Mouse (Mus musculus) midbrain, embryonic 12.5 days (tissue): ENCODE measurements at regions not wholly inside any gene's neighbourhood (a gene's known extent, or its start where the extent isn't known, plus 50 kb on each side); places are given as distances from the start of the nearest gene placed in this dataset.
A peak's percentile ranks its signal among the peaks of the same experiment; 100 is the strongest.

Experiments used
- ATAC-seq: fragments of 200-750 bp; cut with Nextera tagmentation; 2 replicates; pipeline ENCODE4 v1.8.0; 2017; ENCODE audit warnings: low read depth, moderate TSS enrichment, moderate library complexity; ENCODE audit not compliant: low FRiP score
- H3K27ac ChIP-seq: fragments of 300-500 bp; sonication (generic); replicated peaks from 2 replicates; pipeline ENCODE4 v1.5.1; 2016; ENCODE audit warnings: mild to moderate bottlenecking
- H3K27me3 ChIP-seq: fragments of 300-500 bp; sonication (generic); 2 replicates; pipeline ENCODE4 v1.6.1; 2016; ENCODE audit warnings: mild to moderate bottlenecking
- H3K36me3 ChIP-seq: fragments of 300-500 bp; sonication (generic); 2 replicates; pipeline ENCODE4 v1.6.1; 2016
- H3K4me1 ChIP-seq: fragments of 300-500 bp; sonication (generic); 2 replicates; pipeline ENCODE4 v1.6.1; 2016
- H3K4me2 ChIP-seq: fragments of 300-500 bp; sonication (generic); replicated peaks from 2 replicates; pipeline ENCODE4 v1.6.1; 2016; ENCODE audit warnings: mild to moderate bottlenecking, moderate library complexity
- H3K4me3 ChIP-seq: fragments of 300-500 bp; sonication (generic); 2 replicates; pipeline ENCODE4 v1.5.1; 2016; ENCODE audit warnings: mild to moderate bottlenecking
- H3K9ac ChIP-seq: fragments of 300-500 bp; sonication (generic); replicated peaks from 2 replicates; pipeline ENCODE4 v1.6.1; 2016; ENCODE audit warnings: mild to moderate bottlenecking, moderate library complexity
- H3K9me3 ChIP-seq: fragments of 300-500 bp; sonication (generic); 2 replicates; pipeline ENCODE4 v1.6.1; 2016; ENCODE audit warnings: mild to moderate bottlenecking
- WGBS: fragments of 180-500 bp; shearing (Covaris S2); methylation state at CpG from one replicate; pipeline ENCODE4 v1.1.7; 2016; 5-methylcytosine and 5-hydroxymethylcytosine counted together

DNA sequence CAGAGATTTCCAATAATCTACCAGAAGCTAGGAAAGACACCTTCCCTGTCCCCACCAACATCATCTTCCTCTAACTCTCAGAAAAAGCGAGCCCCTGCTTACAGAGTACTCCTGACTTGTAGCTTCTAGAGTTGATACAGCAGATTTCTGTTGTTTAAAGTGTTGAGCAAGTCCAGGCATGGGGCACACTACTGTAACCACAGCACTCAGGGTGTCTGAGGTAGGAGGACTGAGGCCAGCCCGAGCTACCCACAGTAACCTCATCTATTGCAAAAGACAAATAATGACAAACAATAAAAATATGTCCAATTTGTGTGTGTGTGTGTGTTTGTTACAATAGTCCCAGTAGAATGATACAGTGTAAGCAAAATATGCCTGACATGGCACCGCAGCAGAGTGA, 144.3 kb upstream of the Eif4g2 start:
- Histone ChIP-seq H3K9me3 (no peaks in the 10 kb centered on the region), H3K27me3 (no peaks in the 10 kb centered on the region), H3K27ac (no peak overlapping the region), H3K36me3 (no peaks in the 10 kb centered on the region), H3K4me1 (no peaks in the 10 kb centered on the region), H3K9ac (no peak overlapping the region), H3K4me3 (no peak overlapping the region), H3K4me2 (no peak overlapping the region)
- 85% methylated on average over 3 of the region's 3 CpGs for WGBS
- ATAC-seq = no peak

GRCm38 (mm10) chr7:111226026-111226656, 143.3 kb upstream of the Eif4g2 start:
- WGBS = 89% methylated on average over 1 of the region's 1 CpGs
- no peaks in the 10 kb centered on the region for H3K4me1 ChIP-seq

DNA sequence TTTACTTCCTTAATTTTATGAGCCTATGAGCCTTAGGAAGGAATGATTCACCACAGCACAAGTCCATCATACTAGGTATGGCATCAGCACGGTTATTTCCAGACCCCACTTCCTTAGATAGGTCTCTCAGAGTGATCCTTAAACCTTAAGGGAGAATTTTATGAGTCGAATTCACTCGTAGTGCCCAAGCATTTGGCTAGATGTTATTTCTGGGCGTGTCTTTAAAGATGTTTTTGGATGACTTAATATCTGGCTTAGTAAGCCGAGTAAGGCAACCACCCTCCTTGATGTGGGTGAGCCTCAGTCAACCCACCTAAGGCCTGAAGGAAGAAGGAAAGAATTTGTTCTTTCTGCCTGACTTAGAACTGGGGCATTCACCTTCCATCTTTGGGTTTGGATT, 132.8 kb upstream of the Eif4g2 start:
- 0 out of 2 replicates have a peak, but pooled peaks cover 5% of the 10 kb centered on the region for H3K4me1 ChIP-seq
- no peak overlapping the region for H3K4me3 ChIP-seq
- H3K27ac ChIP-seq = no peak overlapping the region
- 91% methylated on average over 5 of the region's 5 CpGs for WGBS
- no peak overlapping the region for H3K4me2 ChIP-seq
- H3K36me3 ChIP-seq = no peaks in the 10 kb centered on the region
- H3K9me3 ChIP-seq = no peaks in the 10 kb centered on the region
- H3K9ac ChIP-seq = no peak overlapping the region
- no peaks in the 10 kb centered on the region for H3K27me3 ChIP-seq
- ATAC-seq = no peak

More at GRCm38 (mm10) chr7:111226026-111226656, 143.3 kb upstream of the Eif4g2 start:
- ATAC-seq = no peak
- Histone ChIP-seq H3K9ac (no peak overlapping the region), H3K9me3 (no peaks in the 10 kb centered on the region), H3K4me3 (no peak overlapping the region), H3K27me3 (no peaks in the 10 kb centered on the region), H3K27ac (no peak overlapping the region), H3K4me2 (no peak overlapping the region), H3K36me3 (no peaks in the 10 kb centered on the region)

DNA sequence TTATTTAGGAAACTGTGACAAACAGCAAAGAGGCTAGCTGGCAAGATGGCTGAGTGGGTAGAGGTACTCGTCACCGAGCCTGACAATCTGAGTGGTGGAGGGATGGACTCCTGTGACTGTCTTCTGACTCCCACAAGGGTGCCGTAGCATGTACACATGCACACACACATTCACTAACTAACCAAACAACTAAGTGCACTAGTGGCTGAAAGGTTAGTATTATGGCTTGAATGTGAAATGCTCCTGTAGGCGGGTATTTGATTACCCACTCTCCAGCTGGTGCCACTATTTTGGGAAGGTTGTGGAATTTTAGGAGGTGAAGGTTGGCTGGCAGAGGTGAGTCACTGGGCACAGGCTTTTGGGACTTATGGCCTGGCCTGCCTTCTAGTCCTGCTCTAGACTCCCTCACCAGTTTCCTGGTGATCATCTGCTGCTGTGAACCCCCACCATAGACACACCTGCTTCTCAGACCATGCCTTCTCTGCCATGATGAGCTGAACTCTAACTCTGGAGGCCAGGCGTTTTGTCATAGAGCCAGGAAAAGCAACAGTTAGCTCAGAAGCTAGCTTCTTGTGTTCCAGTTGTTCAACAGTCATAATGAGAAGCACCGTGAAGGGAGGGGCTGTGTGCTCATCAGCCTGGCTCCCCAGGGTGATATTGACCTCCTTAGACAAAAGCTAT, 131.5 kb upstream of the Eif4g2 start:
- no peak overlapping the region for H3K4me3 ChIP-seq
- H3K9ac ChIP-seq = no peak overlapping the region
- no peaks in the 10 kb centered on the region for H3K36me3 ChIP-seq
- H3K27me3 ChIP-seq = no peaks in the 10 kb centered on the region
- WGBS = 90% methylated on average over 6 of the region's 6 CpGs
- H3K27ac ChIP-seq = no peak overlapping the region
- H3K9me3 ChIP-seq = no peaks in the 10 kb centered on the region
- H3K4me2 ChIP-seq = no peak overlapping the region
- no peak for ATAC-seq
- H3K4me1 ChIP-seq = 0 out of 2 replicates have a peak, but pooled peaks cover 5% of the 10 kb centered on the region

DNA sequence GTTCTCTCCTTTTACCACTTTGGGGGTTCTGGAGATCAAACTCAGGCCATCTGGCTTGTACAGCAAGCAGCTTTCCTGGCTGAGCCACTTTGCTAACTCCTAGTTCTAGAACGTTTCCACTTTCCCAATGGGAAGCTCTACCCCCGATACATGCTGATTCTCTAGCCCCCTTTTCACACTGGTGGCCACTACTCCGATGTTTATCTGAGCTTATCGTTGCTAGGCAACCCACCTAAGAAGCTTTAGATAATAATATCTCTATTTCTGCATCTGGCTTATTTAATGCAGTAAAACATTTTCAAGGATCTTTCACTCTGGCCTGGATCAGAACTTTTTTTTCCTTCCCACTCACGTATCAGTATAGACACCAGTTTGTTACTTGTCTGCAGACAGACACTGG, 129.4 kb upstream of the Eif4g2 start:
- WGBS = 53% methylated on average over 5 of the region's 5 CpGs
- H3K4me1 ChIP-seq = 0 out of 2 replicates have a peak, but pooled peaks cover 5% of the 10 kb centered on the region
- H3K9ac ChIP-seq = no peak overlapping the region
- H3K4me2 ChIP-seq = no peak overlapping the region
- H3K4me3 ChIP-seq = no peak overlapping the region
- no peaks in the 10 kb centered on the region for H3K36me3 ChIP-seq
- no peaks in the 10 kb centered on the region for H3K9me3 ChIP-seq
- no peaks in the 10 kb centered on the region for H3K27me3 ChIP-seq
- no peak overlapping the region for H3K27ac ChIP-seq
- ATAC-seq = no peak

DNA sequence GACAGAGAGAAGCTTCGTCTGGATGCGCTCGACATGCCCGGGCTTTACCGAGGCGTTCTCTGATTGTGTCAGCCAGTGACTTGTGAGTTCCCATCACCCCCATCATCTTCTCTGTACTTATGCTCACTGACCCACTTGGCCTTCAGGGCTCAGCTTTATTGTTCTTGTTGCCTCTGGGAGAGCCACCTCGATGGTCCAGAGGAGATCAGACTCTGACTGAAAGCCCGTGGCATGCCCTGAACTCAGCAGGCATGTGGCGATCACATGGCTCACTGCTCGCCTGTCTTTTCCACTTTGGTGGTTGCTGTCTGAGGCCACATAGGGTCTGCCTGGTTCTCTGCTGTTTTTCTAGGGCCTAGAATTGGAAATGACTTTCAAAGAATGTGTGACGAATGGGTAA, 128.8 kb upstream of the Eif4g2 start:
- ATAC-seq = no peak
- WGBS = 67% methylated on average over 11 of the region's 11 CpGs
- Histone ChIP-seq H3K9ac (no peak overlapping the region), H3K9me3 (no peaks in the 10 kb centered on the region), H3K36me3 (no peaks in the 10 kb centered on the region), H3K27ac (no peak overlapping the region), H3K4me1 (0 out of 2 replicates have a peak, but pooled peaks cover 5% of the 10 kb centered on the region), H3K4me3 (no peak overlapping the region), H3K4me2 (no peak overlapping the region), H3K27me3 (no peaks in the 10 kb centered on the region)

- H3K9ac ChIP-seq = no peak overlapping the region
- WGBS = 90% methylated on average over 8 of the region's 8 CpGs
- H3K4me2 ChIP-seq = no peak overlapping the region
- H3K4me1 ChIP-seq = 0 out of 2 replicates have a peak, but pooled peaks cover 13% of the 10 kb centered on the region
- H3K9me3 ChIP-seq = no peaks in the 10 kb centered on the region
- H3K27ac ChIP-seq = no peak overlapping the region
- no peaks in the 10 kb centered on the region for H3K36me3 ChIP-seq
- H3K4me3 ChIP-seq = no peak overlapping the region
- H3K27me3 ChIP-seq = no peaks in the 10 kb centered on the region
- ATAC-seq = no peak
These were observed 127.5 kb upstream of the Eif4g2 start for GRCm38 (mm10) chr7:111210282-111210681.

GRCm38 (mm10) chr7:111205876-111206275, 123.0 kb upstream of the Eif4g2 start:
- no peaks in the 10 kb centered on the region for H3K27me3 ChIP-seq
- WGBS = 58% methylated on average over 5 of the region's 5 CpGs
- no peak overlapping the region for H3K27ac ChIP-seq
- no peak overlapping the region for H3K9ac ChIP-seq
- no peak overlapping the region for H3K4me2 ChIP-seq
- no peak overlapping the region for H3K4me3 ChIP-seq
- 0 out of 2 replicates have a peak, but pooled peaks cover 3% of the 10 kb centered on the region for H3K9me3 ChIP-seq
- no peak for ATAC-seq
- 0 out of 2 replicates have a peak, but pooled peaks cover 8% of the 10 kb centered on the region for H3K4me1 ChIP-seq
- no peaks in the 10 kb centered on the region for H3K36me3 ChIP-seq

DNA sequence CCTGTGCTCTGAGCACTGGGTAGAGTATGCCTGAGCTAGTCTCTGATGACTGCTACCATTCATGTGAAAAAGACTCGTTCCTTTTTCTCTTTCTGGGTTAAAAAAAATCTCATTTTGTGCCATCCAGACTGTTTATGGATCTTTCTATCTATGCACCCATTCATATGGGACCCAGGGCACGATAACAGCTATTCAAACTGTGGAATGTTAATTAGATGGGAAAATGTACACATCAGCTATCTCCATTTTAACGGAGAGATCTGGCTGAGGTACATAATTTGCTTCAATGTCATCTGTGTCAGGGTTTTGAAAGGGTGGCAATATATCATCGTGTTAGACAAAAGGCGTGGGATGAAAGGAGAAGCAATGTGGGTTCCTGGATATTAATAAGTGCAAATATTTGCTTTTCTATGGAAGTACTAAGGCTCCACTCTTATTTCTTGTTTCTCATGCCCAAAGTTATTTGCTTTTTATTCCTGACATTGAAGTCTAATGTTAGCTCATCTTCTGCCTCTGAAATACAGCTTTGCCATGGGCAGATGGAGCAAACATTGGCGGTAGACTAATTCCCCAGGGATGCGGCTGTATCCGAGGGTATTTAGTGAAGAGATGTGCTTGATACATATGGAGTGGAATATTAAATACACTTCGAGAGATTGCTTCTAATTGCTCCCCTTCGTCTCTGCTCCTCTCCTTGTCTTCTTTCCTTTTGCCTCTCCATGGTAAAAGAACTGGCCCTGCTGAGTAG, 116.0 kb upstream of the Eif4g2 start:
- Histone ChIP-seq H3K27ac (peak overlapping the region; percentile 54; the same call in 1 of the 2 replicates), H3K9me3 (no peaks in the 10 kb centered on the region), H3K9ac (no peak overlapping the region), H3K36me3 (no peaks in the 10 kb centered on the region), H3K4me1 (no peaks in the 10 kb centered on the region), H3K27me3 (no peaks in the 10 kb centered on the region), H3K4me2 (no peak overlapping the region), H3K4me3 (no peak overlapping the region)
- ATAC-seq = no peak
- WGBS = 67% methylated on average over 10 of the region's 10 CpGs

- 70% methylated on average over 4 of the region's 4 CpGs for WGBS
- Histone ChIP-seq H3K9ac (no peak overlapping the region), H3K27me3 (no peaks in the 10 kb centered on the region), H3K9me3 (no peaks in the 10 kb centered on the region), H3K4me1 (no peaks in the 10 kb centered on the region), H3K27ac (no peak overlapping the region), H3K4me3 (no peak overlapping the region), H3K4me2 (no peak overlapping the region), H3K36me3 (no peaks in the 10 kb centered on the region)
- no peak for ATAC-seq
These were observed 108.8 kb upstream of the Eif4g2 start for GRCm38 (mm10) chr7:111191674-111192073.

GRCm38 (mm10) chr7:111191216-111191615, 108.4 kb upstream of the Eif4g2 start:
- Histone ChIP-seq H3K9me3 (no peaks in the 10 kb centered on the region), H3K9ac (no peak overlapping the region), H3K27me3 (no peaks in the 10 kb centered on the region), H3K4me2 (no peak overlapping the region), H3K4me3 (no peak overlapping the region), H3K36me3 (no peaks in the 10 kb centered on the region), H3K27ac (no peak overlapping the region), H3K4me1 (no peaks in the 10 kb centered on the region)
- ATAC-seq = no peak

- Histone ChIP-seq H3K4me1 (no peaks in the 10 kb centered on the region), H3K27me3 (no peaks in the 10 kb centered on the region), H3K4me2 (no peak overlapping the region), H3K9ac (no peak overlapping the region), H3K36me3 (no peaks in the 10 kb centered on the region), H3K27ac (no peak overlapping the region), H3K9me3 (no peaks in the 10 kb centered on the region), H3K4me3 (no peak overlapping the region)
- no peak for ATAC-seq
- 93% methylated on average over 4 of the region's 4 CpGs for WGBS
These were observed 106.9 kb upstream of the Eif4g2 start for GRCm38 (mm10) chr7:111189731-111190130.
